Mouse (Mus musculus) hindbrain, embryonic 10.5 days (tissue): ENCODE measurements around the gene Ccdc105. TPM values are rescaled to one million over a fixed set of nuclear protein-coding genes. Genes with fewer than 3 reads are reported as not detected.

Experiments used
- DNase-seq: peaks from one replicate; pipeline ENCODE4 v3.0.0-alpha.2; 2017; ENCODE audit warnings: low spot score
- H3K27ac ChIP-seq: fragments of 300-500 bp; sonication (generic); 2 replicates; pipeline ENCODE4 v1.5.1; 2016; ENCODE audit warnings: mild to moderate bottlenecking, moderate library complexity
- H3K27me3 ChIP-seq: fragments of 300-500 bp; sonication (generic); 2 replicates; pipeline ENCODE4 v1.6.1; 2016; ENCODE audit warnings: mild to moderate bottlenecking; ENCODE audit not compliant: poor library complexity, insufficient read depth, severe bottlenecking
- H3K36me3 ChIP-seq: fragments of 300-500 bp; sonication (generic); 2 replicates; pipeline ENCODE4 v1.6.1; 2016; ENCODE audit warnings: mild to moderate bottlenecking, moderate library complexity
- H3K4me1 ChIP-seq: fragments of 300-500 bp; sonication (generic); replicated peaks from 2 replicates; pipeline ENCODE4 v1.6.1; 2016; ENCODE audit warnings: mild to moderate bottlenecking
- H3K4me3 ChIP-seq: fragments of 300-500 bp; sonication (generic); 2 replicates; pipeline ENCODE4 v1.5.1; 2016; ENCODE audit warnings: mild to moderate bottlenecking, moderate library complexity
- H3K9me3 ChIP-seq: fragments of 300-500 bp; sonication (generic); 2 replicates; pipeline ENCODE4 v1.6.1; 2016; ENCODE audit warnings: mild to moderate bottlenecking, moderate library complexity
- WGBS: fragments of 180-500 bp; shearing (Covaris S2); methylation state at CpG from one replicate; pipeline ENCODE4 v1.1.7; 2016; 5-methylcytosine and 5-hydroxymethylcytosine counted together
- polyA plus RNA-seq: library from polyadenylated mRNA; unstranded; fragments of >200 nt; fragmentation: Nextera tagmentation; extraction: Ambion mirVana; gene quantifications from 2 replicates; pipeline ENCODE4 v1.2.1, GENCODE M21; 2016

Gene Ccdc105
- polyA plus RNA-seq: 0.09 and 0.19 TPM in 2 replicates

DNA sequence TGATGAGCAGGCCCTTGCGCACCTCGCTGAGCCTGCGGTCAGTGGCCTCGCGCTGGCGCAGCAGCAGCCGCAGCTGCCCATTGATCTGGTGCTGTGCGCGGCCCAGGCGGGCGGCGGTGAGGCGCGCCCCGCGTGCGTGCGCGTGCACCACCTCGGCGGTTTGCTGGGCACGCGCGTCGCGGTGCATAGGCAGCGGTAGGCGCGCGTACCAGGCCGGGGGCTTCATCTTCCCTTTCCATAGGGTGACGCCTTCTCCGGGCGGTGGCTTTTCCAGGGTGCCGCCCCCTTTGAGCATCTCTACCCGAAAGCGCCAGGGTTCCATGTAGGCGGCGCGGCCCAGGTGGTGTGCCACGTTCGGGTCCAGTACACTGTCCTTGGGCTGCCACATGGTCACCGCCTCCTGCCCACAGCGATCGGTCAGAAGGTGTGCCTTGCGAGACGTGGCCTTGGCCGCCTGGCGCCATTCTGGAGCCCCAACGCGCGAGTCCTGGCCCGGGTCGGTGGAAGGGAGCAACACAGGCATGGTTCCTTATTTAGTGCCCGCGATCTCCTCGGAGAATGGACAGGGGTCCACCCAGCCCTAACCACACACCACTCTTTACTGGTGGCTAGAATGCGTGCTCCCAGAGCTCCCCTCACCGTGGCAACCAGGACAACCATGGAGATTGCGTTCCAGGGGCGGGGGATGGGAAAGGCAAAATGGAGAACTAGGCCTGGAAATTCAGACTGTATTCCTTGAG lies at the start of gene Ccdc105:
Gene Ccdc105, minus strand, starts transcription at position 614 of the 740 bp plus-strand sequence.
- Histone ChIP-seq H3K36me3 (no peaks in the 10 kb centered on the region), H3K27me3 (peaks cover 35% of the 10 kb centered on the region), H3K27ac (peak within 1 kb of the TSS; percentile 91), H3K4me3 (peak within 1 kb of the TSS; percentile 69), H3K4me1 (peaks cover 21% of the 10 kb centered on the region), H3K9me3 (no peaks in the 10 kb centered on the region)
- WGBS: under 1% methylated on average over 61 of the region's 61 CpGs
- DNase-seq: peak; percentile 85

DNA sequence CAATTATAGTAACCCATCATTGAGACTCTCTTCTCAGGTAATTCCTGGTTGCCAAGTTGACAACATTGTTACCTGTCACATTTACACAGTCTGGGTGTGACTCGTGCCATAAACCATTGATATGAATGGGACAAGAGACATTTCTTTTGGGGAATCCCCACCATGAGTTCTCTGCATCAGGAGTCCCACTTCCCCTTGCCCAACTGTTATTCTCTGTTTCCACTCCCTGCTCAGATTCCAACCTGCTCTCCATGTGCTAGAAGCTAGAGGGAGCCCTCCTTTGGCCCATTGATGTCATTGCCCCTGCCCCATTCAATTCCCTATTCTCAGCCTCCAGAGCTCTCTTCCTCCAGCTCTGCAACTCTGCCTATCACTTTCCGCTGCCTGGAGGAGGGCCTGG lies 48.6 kb upstream of the Ccdc105 start:
- no peaks in the 10 kb centered on the region for H3K4me1 ChIP-seq
- no peak for DNase-seq
- no peaks in the 10 kb centered on the region for H3K36me3 ChIP-seq
- no peaks in the 10 kb centered on the region for H3K9me3 ChIP-seq
- 77% methylated on average over 2 of the region's 2 CpGs for WGBS
- no peak overlapping the region for H3K27ac ChIP-seq
- no peak overlapping the region for H3K4me3 ChIP-seq
- H3K27me3 ChIP-seq: no peaks in the 10 kb centered on the region

DNA sequence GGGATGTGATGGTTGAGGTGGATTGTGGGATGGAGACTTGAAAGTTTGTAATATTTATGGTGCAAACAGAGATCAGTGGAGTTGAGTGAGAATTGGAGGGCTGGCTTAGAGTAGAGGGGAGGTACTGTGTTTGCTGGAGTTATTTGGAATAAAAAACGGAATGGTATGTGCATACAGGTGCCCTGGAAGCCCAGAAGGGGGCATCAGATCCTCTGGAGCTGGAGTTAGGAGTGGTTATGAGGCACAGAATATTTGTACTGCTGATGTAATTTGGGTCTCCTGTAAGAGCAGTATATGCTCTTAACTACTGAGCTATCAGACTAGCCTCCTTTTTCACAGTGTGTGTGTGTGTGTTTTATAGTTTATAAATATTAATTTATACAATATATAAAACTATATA lies 37.7 kb upstream of the Ccdc105 start:
- DNase-seq: no peak
- Histone ChIP-seq H3K4me1 (peaks cover 12% of the 10 kb centered on the region), H3K4me3 (no peak overlapping the region), H3K27ac (no peak overlapping the region), H3K9me3 (no peaks in the 10 kb centered on the region), H3K27me3 (no peaks in the 10 kb centered on the region), H3K36me3 (no peaks in the 10 kb centered on the region)
- 39% methylated on average over 1 of the region's 1 CpGs for WGBS

DNA sequence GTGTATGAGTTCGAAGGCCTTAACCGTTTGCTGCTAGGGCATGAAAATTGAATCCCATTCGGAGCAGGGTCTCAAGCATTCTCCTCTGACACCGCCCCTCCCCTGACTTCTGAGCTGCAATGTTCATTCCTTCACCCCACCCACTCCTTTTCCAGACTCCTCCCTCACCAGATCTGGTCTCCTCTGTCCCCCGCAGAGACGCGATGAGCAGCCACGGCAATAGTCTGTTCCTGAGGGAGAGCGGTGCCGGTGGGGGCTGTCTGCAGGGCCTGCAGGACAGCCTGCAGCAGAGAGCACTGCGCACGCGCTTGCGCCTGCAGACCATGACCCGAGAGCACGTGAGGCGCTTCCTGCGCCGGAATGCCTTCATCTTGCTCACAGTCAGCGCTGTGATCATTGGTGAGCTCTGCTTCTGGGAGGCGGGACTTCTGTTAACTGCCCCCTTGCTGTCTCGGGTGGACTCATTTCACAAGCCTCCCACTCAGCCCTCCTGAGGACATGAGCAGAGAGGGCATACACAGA lies 34.8 kb upstream of the Ccdc105 start:
- Histone ChIP-seq H3K4me1 (peaks cover 12% of the 10 kb centered on the region), H3K36me3 (no peaks in the 10 kb centered on the region), H3K4me3 (peak overlapping the region; percentile 53), H3K27ac (peak overlapping the region; percentile 88), H3K27me3 (no peaks in the 10 kb centered on the region), H3K9me3 (no peaks in the 10 kb centered on the region)
- WGBS: 6% methylated on average over 22 of the region's 22 CpGs
- peak; percentile 83 for DNase-seq

DNA sequence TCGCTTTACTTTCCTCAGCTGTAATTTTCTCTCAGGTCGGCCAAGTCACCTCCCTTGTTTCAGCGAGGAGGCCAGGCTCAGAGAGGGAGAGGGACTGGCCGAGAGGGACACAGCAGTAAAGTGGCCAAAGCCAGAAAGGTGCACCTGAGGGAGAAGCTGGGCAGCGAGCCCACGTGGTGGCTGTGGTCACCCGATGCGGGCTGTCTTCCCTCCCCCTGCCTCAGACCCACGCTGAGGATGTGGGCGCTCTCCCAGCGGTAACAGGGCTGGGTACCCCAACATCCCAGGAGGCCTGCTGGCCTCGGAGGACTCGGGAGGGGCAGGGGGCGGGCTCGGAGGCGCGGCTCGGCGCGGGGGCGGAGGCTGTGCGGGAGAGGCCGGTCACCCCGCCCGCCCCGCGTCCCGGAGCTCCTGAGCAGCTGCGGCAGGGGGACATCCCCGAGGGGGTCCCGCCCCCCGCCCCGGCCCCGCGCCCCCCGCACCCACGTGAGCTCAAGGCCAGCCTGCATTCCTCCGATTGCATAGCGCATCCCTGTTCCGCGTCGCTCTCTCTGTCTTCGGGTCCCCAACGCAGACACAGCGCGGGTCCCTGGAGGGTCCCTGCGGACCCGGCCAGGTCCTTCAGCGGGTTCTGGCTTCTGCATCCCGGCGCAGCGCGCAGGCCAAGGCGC lies 27.3 kb upstream of the Ccdc105 start, which contains the start of gene Slc1a6:
Gene Slc1a6, plus strand, starts transcription at position 516 of the 671 bp plus-strand sequence.
- 1% methylated on average over 54 of the region's 54 CpGs for WGBS
- H3K27ac ChIP-seq: peak within 1 kb of the TSS; percentile 81
- DNase-seq: peak; percentile 38

DNA sequence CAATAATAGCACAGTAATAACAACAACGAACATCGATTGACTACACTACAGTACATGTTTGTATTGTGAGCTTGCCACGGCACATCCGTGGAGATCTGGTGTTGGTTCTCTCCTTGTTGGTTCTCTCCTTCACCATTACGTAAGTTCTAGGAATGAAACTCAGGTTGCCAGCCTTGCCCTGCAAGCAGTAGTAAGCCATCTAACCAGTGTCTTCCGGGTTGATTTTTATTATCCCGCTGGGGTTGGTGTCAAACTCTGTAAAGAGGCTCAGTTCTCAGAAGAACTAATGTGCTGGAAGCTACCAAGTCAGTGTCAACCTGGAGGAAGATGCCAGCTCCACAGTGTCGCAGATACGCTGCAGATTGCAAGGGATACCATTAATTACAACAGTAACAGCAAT lies 26.7 kb upstream of the Ccdc105 start:
- peaks cover 27% of the 10 kb centered on the region for H3K27me3 ChIP-seq
- peaks cover 13% of the 10 kb centered on the region for H3K4me1 ChIP-seq
- no peak overlapping the region for H3K27ac ChIP-seq
- DNase-seq: no peak
- peak overlapping the region; percentile 72 for H3K4me3 ChIP-seq
- WGBS: 69% methylated on average over 9 of the region's 9 CpGs
- H3K36me3 ChIP-seq: no peaks in the 10 kb centered on the region
- no peaks in the 10 kb centered on the region for H3K9me3 ChIP-seq

More for the DNA sequence above, 27.3 kb upstream of the Ccdc105 start, which contains the start of gene Slc1a6:
- Histone ChIP-seq H3K4me3 (peak within 1 kb of the TSS; percentile 72), H3K36me3 (no peaks in the 10 kb centered on the region), H3K27me3 (peaks cover 27% of the 10 kb centered on the region), H3K9me3 (no peaks in the 10 kb centered on the region), H3K4me1 (peaks cover 13% of the 10 kb centered on the region)

DNA sequence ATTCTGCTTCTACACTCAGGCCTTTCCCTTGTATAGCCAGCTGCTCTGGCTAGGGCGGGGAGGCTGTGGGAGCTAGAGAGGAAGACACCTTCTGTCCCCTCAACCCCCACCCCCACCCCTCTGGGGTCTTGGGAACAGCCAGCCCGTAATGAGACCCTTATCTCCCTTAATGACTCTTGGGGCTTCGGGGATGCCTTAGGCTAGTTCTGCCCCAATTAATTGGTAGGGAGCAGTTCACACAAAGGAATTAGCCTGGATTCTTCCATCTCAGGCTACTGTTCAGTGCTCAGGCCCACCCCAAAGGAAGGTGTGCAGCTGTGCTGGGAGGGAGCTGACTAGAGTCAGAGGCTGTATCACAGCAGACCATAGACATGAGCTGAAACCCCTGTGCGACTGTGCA lies 23.0 kb upstream of the Ccdc105 start:
- H3K27me3 ChIP-seq: peaks cover 19% of the 10 kb centered on the region
- H3K4me3 ChIP-seq: no peak overlapping the region
- peaks cover 12% of the 10 kb centered on the region for H3K4me1 ChIP-seq
- 64% methylated on average over 4 of the region's 4 CpGs for WGBS
- DNase-seq: peak; percentile 11
- H3K36me3 ChIP-seq: no peaks in the 10 kb centered on the region
- no peaks in the 10 kb centered on the region for H3K9me3 ChIP-seq
- H3K27ac ChIP-seq: no peak overlapping the region

DNA sequence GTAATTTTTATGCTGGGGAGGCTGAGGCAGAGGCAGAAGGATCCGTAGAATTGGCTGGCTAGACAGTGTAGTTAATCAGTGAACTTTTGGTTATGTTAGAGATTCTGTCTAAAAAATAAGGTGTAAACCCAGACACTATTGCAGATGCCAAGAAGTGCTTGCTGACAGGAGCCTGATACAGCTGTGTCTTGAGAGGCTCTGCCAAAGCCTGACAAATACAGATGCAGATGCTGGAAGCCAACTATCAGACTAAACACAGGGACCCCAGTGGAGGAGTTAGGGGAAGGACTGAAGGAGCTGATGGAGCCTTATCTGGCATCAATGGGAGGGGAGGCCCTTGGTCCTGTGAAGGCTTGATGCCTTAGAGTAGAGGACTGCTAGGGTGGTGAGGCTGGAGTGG lies 12.7 kb upstream of the Ccdc105 start:
- WGBS: 90% methylated on average over 1 of the region's 1 CpGs
- no peak overlapping the region for H3K27ac ChIP-seq
- no peak overlapping the region for H3K4me3 ChIP-seq
- H3K4me1 ChIP-seq: no peaks in the 10 kb centered on the region
- H3K27me3 ChIP-seq: no peaks in the 10 kb centered on the region
- H3K9me3 ChIP-seq: 0 out of 2 replicates have a peak, but pooled peaks cover 9% of the 10 kb centered on the region
- no peaks in the 10 kb centered on the region for H3K36me3 ChIP-seq
- DNase-seq: no peak

DNA sequence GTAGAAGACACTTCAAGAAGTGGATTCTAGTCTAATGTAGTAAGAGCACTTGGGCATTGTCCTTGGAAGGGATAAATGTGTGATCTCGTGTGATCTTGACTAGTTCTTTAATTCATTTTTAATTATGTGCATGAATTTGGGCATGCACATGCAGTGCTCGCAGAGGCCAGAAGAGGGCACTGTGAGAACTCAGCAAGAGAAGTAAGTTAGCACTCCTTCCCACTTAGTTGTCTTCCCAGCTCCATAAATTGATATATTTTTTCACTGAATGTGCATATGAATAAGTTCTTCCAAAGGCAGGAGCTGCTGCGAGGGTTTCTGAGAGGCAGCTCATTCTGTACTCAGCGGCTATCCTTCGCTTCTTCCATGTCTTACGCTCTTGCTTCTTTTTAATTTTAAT lies 3.2 kb upstream of the Ccdc105 start:
- H3K4me1 ChIP-seq: peaks cover 15% of the 10 kb centered on the region; the same call in 1 of the 2 replicates
- peak; percentile 78 for DNase-seq
- H3K27me3 ChIP-seq: peaks cover 11% of the 10 kb centered on the region
- no peaks in the 10 kb centered on the region for H3K36me3 ChIP-seq
- no peak overlapping the region for H3K27ac ChIP-seq
- no peaks in the 10 kb centered on the region for H3K9me3 ChIP-seq
- H3K4me3 ChIP-seq: no peak overlapping the region
- 34% methylated on average over 6 of the region's 6 CpGs for WGBS

DNA sequence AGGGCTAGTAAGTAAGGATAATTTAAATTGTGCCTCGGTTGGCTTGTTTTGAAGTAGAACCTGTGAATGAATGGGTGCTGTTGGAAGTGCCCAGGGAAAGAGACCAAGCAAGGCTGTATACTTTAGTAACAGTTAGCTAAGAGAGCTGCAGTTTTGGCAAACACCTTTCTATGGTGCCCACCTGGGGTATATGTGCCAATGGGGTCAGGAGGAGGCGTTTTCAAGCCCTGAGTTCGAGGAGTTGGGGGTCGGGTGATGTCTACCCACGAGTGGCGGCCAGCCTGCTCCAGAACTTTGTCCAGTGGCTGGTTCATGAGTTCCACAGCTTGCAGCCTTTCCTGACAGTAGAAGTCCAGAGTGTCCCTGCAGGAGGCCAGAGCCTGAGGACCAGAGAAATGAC lies 3.9 kb downstream of the Ccdc105 start:
- no peak overlapping the region for H3K27ac ChIP-seq
- H3K4me3 ChIP-seq: no peak overlapping the region
- WGBS: 85% methylated on average over 6 of the region's 6 CpGs
- no peaks in the 10 kb centered on the region for H3K36me3 ChIP-seq
- H3K4me1 ChIP-seq: peaks cover 30% of the 10 kb centered on the region
- no peaks in the 10 kb centered on the region for H3K9me3 ChIP-seq
- no peak for DNase-seq
- peaks cover 40% of the 10 kb centered on the region for H3K27me3 ChIP-seq

DNA sequence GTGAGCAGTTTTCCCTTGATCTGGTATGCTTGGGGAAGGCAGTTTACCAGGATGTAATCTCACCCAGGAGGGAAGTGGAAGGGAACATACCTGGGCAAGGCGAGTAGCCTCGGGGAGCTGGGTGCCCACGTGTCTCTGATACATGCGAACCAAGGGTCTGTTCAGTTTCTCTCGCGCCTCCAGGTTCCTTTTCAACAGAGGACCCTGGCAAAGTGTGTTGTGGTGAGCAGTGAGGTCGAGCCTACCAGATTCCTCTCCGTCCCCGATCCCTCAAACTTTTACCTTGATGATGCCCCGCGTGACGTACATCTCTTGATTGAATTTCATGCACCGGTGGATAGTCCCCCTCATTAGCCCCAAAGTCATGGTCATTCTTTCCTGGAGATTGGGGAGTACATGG lies 4.7 kb downstream of the Ccdc105 start:
- DNase-seq: no peak
- Histone ChIP-seq H3K27me3 (peaks cover 40% of the 10 kb centered on the region), H3K4me3 (no peak overlapping the region), H3K9me3 (no peaks in the 10 kb centered on the region), H3K36me3 (no peaks in the 10 kb centered on the region), H3K4me1 (peaks cover 29% of the 10 kb centered on the region), H3K27ac (no peak overlapping the region)
- 78% methylated on average over 13 of the region's 13 CpGs for WGBS

DNA sequence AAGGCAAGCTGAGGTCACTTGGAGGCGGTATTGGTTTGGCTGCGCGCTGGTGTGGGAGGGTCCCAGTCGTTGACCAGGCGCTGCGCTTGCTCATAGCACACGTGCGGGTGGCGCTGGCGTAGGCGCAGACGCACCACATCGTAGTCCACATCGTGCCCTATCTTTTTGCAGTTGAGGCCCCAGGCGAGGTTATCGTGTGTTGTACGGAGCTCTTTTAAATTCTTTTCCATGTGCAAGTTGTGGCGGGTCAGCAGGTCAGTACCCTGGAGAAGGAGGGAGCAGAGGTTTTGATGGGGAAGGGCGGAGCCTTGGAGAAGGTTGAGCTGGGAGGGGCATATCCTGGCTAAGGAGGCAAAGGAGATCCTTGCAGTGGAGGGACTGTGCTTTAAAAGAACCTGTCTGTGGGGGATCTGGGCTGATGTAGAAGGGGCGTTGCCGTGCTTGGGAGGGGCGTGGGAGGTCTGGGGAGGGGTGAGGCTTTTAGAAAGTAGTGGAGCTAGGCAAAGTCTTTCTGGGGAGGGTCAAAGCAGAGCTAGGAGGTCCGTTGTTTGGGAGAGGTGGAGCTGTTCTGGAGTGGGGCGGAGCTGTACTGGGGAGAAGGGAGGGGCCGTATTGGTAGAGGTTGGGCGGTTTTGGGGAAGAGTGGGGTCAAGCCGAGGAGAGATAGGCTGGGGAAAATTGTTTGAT lies 5.7 kb downstream of the Ccdc105 start:
- WGBS: under 1% methylated on average over 27 of the region's 27 CpGs
- Histone ChIP-seq H3K27ac (peak overlapping the region; percentile 69; the same call in 1 of the 2 replicates), H3K4me3 (peak overlapping the region; percentile 45), H3K9me3 (no peaks in the 10 kb centered on the region), H3K36me3 (no peaks in the 10 kb centered on the region), H3K4me1 (peaks cover 20% of the 10 kb centered on the region), H3K27me3 (peaks cover 40% of the 10 kb centered on the region)
- peak; percentile 52 for DNase-seq
